Comparison of ENCODE assay signal across 7 mouse cellular contexts in genomic region chr1:92371357-92371981, GRCm38 (mm10).
DNase-seq lines count a peak whose midpoint lies in the region; ATAC-seq and TF ChIP-seq lines count a peak whose summit lies in the region.

No protein-coding gene starts in this region.

- TF ChIP-seq POLR2A in cortical plate, adult 2 months (IDR thresholded peaks at IDR 0.05; ENCODE audit: extremely low read depth, insufficient read depth, low read length), result no peak

- no peaks in the 10 kb centered on the region for H3K27me3 ChIP-seq in hindbrain, embryonic 12.5 days
- H3K27me3 ChIP-seq in limb, embryonic 12.5 days, result no peaks in the 10 kb centered on the region
- no peaks in the 10 kb centered on the region for H3K27me3 ChIP-seq in splenic B cell, adult 2 months (ENCODE audit: control insufficient read depth, insufficient read depth, low read length, poor library complexity, severe bottlenecking)

- WGBS in hindbrain, embryonic 12.5 days, result 43% methylated on average over 11 of the region's 11 CpGs
- WGBS in limb, embryonic 12.5 days, result 34% methylated on average over 11 of the region's 11 CpGs

- DNase-seq in layer of hippocampus, adult 11-12 months (ENCODE audit: low spot score), result peak; percentile 58
- DNase-seq in layer of hippocampus, postnatal 10 days (ENCODE audit: low spot score in 2 of 2), result no peak
- peak; percentile 3 for DNase-seq in splenic B cell, adult 2 months (ENCODE audit: low read depth, low spot score)
- DNase-seq in gastrocnemius, postnatal 10 days, result no peak

- H3K9ac ChIP-seq in hindbrain, embryonic 12.5 days, result no peak overlapping the region
- no peak overlapping the region for H3K9ac ChIP-seq in limb, embryonic 12.5 days (replicated peaks)

- no peak overlapping the region for H3K4me3 ChIP-seq in cortical plate, adult 2 months (ENCODE audit: insufficient read depth, low read length)
- no peak overlapping the region for H3K4me3 ChIP-seq in hindbrain, embryonic 12.5 days
- H3K4me3 ChIP-seq in limb, embryonic 12.5 days (replicated peaks), result no peak overlapping the region

- peak; percentile 40; the same call in 1 of the 2 replicates for ATAC-seq in hindbrain, embryonic 12.5 days (ENCODE audit: low FRiP score)
- peak; percentile 65 for ATAC-seq in limb, embryonic 12.5 days (ENCODE audit: insufficient number of reproducible peaks, insufficient read depth, low FRiP score, low TSS enrichment, low read depth)

- no peaks in the 10 kb centered on the region for H3K36me3 ChIP-seq in hindbrain, embryonic 12.5 days
- H3K36me3 ChIP-seq in limb, embryonic 12.5 days, result no peaks in the 10 kb centered on the region
- H3K36me3 ChIP-seq in splenic B cell, adult 2 months (ENCODE audit: control insufficient read depth, insufficient read depth, low read length, poor library complexity, severe bottlenecking), result no peaks in the 10 kb centered on the region

- H3K4me1 ChIP-seq in cortical plate, adult 2 months (ENCODE audit: control insufficient read depth, insufficient read depth, low read length), result peaks cover 13% of the 10 kb centered on the region
- peaks cover 17% of the 10 kb centered on the region for H3K4me1 ChIP-seq in hindbrain, embryonic 12.5 days
- H3K4me1 ChIP-seq in limb, embryonic 12.5 days (replicated peaks), result peaks cover 31% of the 10 kb centered on the region

- TF ChIP-seq CTCF in cortical plate, adult 2 months (IDR thresholded peaks at IDR 0.05; ENCODE audit: extremely low read depth, insufficient read depth, low read length), result no peak

- H3K27ac ChIP-seq in cortical plate, adult 2 months (ENCODE audit: insufficient read depth, low read length), result peak overlapping the region; percentile 57
- H3K27ac ChIP-seq in hindbrain, embryonic 12.5 days, result peak overlapping the region; percentile 48
- peak overlapping the region; percentile 80 for H3K27ac ChIP-seq in limb, embryonic 12.5 days

- H3K9me3 ChIP-seq in hindbrain, embryonic 12.5 days (replicated peaks), result no peaks in the 10 kb centered on the region
- no peaks in the 10 kb centered on the region; the same call in 1 of the 2 replicates for H3K9me3 ChIP-seq in limb, embryonic 12.5 days

- peak overlapping the region; percentile 6; the same call in 1 of the 2 replicates for H3K4me2 ChIP-seq in hindbrain, embryonic 12.5 days (replicated peaks)
- H3K4me2 ChIP-seq in limb, embryonic 12.5 days, result peak overlapping the region; percentile 47

Comparison
In these comparisons a context has a peak if more than half of its experiments do, and no peak if none do; other contexts are left out.
1. DNase-seq: peak in layer of hippocampus, adult 11-12 months (single experiment) and splenic B cell, adult 2 months (single experiment); none in layer of hippocampus, postnatal 10 days (0 of 2) and gastrocnemius, postnatal 10 days (single experiment).
2. Peak in every context shown above with its lines, with median percentiles within 50 percentile points of each other: H3K27ac ChIP-seq.